Mouse (Mus musculus) lung, postnatal 0 days (tissue): ENCODE data around the gene A930018P22Rik. TPM values are rescaled to one million over a fixed set of nuclear protein-coding genes. Genes with fewer than 3 reads are reported as not detected.

Experiments used
- ATAC-seq: fragments of 200-750 bp; cut with Nextera tagmentation; 2 replicates; pipeline ENCODE4 v1.8.0; 2017; ENCODE audit warnings: moderate library complexity
- DNase-seq: peaks from one replicate; pipeline ENCODE4 v3.0.0-alpha.2; 2016; ENCODE audit warnings: low spot score
- H3K27ac ChIP-seq: fragments of 300-500 bp; sonication (generic); 2 replicates; pipeline ENCODE4 v1.5.1; 2014; ENCODE audit warnings: antibody characterized with exemption, mild to moderate bottlenecking, low read length, mixed read lengths
- H3K27me3 ChIP-seq: fragments of 300-500 bp; sonication (generic); replicated peaks from 2 replicates; pipeline ENCODE4 v1.6.1; 2014; ENCODE audit warnings: low read length, mixed read lengths; ENCODE audit not compliant: insufficient read depth
- H3K36me3 ChIP-seq: fragments of 300-500 bp; sonication (generic); 2 replicates; pipeline ENCODE4 v1.6.1; 2014; ENCODE audit warnings: low read length, mixed read lengths; ENCODE audit not compliant: insufficient read depth
- H3K4me1 ChIP-seq: fragments of 300-500 bp; sonication (generic); 2 replicates; pipeline ENCODE4 v1.6.1; 2014; ENCODE audit warnings: antibody characterized with exemption, low read depth, low read length, mixed read lengths; ENCODE audit not compliant: insufficient read depth
- H3K4me2 ChIP-seq: fragments of 300-500 bp; sonication (generic); replicated peaks from 2 replicates; pipeline ENCODE4 v1.6.1; 2014; ENCODE audit warnings: low read depth, mild to moderate bottlenecking, low read length, moderate library complexity, mixed read lengths
- H3K4me3 ChIP-seq: fragments of 300-500 bp; sonication (generic); 2 replicates; pipeline ENCODE4 v1.5.1; 2014; ENCODE audit warnings: low read depth, low read length
- H3K9ac ChIP-seq: fragments of 300-500 bp; sonication (generic); replicated peaks from 2 replicates; pipeline ENCODE4 v1.6.1; 2014; ENCODE audit warnings: low read depth, mild to moderate bottlenecking
- H3K9me3 ChIP-seq: fragments of 300-500 bp; sonication (generic); 2 replicates; pipeline ENCODE4 v1.6.1; 2016; ENCODE audit warnings: low read length, mixed read lengths
- CTCF ChIP-seq: IDR thresholded peaks from 2 replicates; pipeline ENCODE4 v1.5.1; 2016; ENCODE audit warnings: antibody characterized with exemption, mild to moderate bottlenecking
- EP300 ChIP-seq: IDR thresholded peaks from 2 replicates; pipeline ENCODE4 v1.6.1; 2016; ENCODE audit warnings: antibody characterized with exemption, mild to moderate bottlenecking, control low read depth
- WGBS: fragments of 180-500 bp; shearing (Covaris S2); extraction: QIAGEN DNeasy Blood & Tissue Kit; methylation state at CpG from one replicate; pipeline ENCODE4 v1.1.7; 2014; 5-methylcytosine and 5-hydroxymethylcytosine counted together
- polyA plus RNA-seq: library from polyadenylated mRNA; unstranded; fragments of >200 nt; fragmentation: Nextera tagmentation; extraction: Ambion mirVana; gene quantifications from 2 replicates; pipeline ENCODE4 v1.2.1, GENCODE M21; 2015

A930018P22Rik gene
- polyA plus RNA-seq, 1 experiment from 2014 or later, result 0.14 TPM

DNA sequence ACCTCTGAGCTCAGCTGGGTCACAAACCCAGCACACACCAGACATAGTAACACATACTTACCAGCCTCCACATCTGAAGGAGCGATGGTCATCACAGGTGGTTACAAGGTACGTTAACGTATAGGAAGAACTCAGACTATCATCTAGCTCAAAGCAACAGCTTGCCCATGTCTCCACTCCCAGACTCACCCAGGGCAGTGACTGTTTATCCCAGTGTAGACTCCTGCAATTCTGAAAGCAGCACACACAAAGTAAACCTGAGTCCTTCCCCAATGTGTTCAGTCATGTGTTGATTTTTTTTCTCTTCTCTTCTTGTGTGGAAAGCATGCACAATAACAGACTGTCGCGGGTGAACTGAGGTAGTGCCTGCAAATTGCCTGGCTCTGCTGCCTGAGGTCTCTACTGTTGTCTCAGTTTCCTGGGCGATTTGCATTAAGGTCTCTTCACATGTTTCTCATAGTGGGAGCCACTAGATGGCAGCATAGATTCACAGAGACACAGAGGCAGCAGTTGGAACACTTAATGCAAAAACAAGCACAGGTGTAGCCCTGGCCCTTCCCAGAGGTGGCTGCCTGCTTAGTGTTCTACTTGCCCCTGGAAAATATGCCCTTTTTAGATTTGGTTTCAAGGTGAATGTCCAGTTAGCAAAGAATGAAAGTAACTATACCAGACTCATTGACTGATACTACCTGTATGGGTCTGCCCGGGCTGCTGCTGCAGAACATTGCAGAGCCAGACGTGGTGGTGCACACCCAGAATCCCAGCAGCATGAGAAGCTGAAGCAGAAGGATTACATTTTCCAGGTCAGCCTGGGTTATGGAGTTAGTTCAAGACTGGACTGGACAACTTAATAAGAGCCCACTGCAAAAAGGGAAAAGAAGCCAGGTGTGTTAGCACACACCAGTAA is 11.8 kb downstream of the A930018P22Rik start:
- ATAC-seq (peak; percentile 48), DNase-seq (peak; percentile 84)
- Histone ChIP-seq H3K9me3 (no peaks in the 10 kb centered on the region), H3K4me3 (no peak overlapping the region), H3K27me3 (no peaks in the 10 kb centered on the region), H3K36me3 (no peaks in the 10 kb centered on the region), H3K4me1 (no peaks in the 10 kb centered on the region), H3K27ac (no peak overlapping the region), H3K9ac (no peak overlapping the region), H3K4me2 (no peak overlapping the region)
- WGBS, result 43% methylated on average over 8 of the region's 8 CpGs
- peak; percentile 95 for TF ChIP-seq CTCF
- no peak for TF ChIP-seq EP300

DNA sequence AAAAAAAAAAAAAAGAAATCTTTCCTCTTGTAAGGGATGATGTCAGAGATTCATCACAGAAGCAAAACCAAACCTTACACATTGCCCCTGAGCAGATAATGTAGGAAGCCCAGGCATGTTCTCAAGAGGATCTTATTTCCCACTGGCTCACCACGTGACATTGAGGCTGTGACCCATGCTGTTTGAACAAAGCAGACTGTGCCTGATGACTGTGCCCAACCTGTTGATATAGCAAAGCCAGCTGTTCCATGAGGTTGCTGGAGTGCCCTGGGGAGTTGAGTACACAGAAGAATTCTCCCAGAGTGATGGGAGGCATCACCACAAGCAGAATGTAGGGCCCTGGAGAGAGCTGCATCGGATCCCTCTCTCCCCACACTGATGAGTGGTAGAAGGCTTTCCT is 13.4 kb downstream of the A930018P22Rik start:
- Histone ChIP-seq H3K4me1 (no peaks in the 10 kb centered on the region), H3K27ac (no peak overlapping the region), H3K4me3 (no peak overlapping the region), H3K27me3 (no peaks in the 10 kb centered on the region), H3K4me2 (no peak overlapping the region), H3K36me3 (no peaks in the 10 kb centered on the region), H3K9ac (no peak overlapping the region), H3K9me3 (no peaks in the 10 kb centered on the region)
- TF ChIP-seq EP300 (no peak), CTCF (no peak)
- ATAC-seq (no peak), DNase-seq (no peak)
- 41% methylated on average over 2 of the region's 2 CpGs for WGBS

GRCm38 (mm10) chr2:104142140-104142539 is 19.6 kb downstream of the A930018P22Rik start:
- WGBS, result 82% methylated on average over 8 of the region's 8 CpGs
- H3K36me3 ChIP-seq, result no peaks in the 10 kb centered on the region
- no peaks in the 10 kb centered on the region for H3K4me1 ChIP-seq
- no peak overlapping the region for H3K4me3 ChIP-seq
- no peak overlapping the region for H3K4me2 ChIP-seq
- ATAC-seq (no peak), DNase-seq (no peak)
- no peaks in the 10 kb centered on the region for H3K9me3 ChIP-seq
- TF ChIP-seq CTCF, result no peak
- no peak for TF ChIP-seq EP300
- H3K9ac ChIP-seq, result no peak overlapping the region
- no peak overlapping the region for H3K27ac ChIP-seq
- H3K27me3 ChIP-seq, result no peaks in the 10 kb centered on the region

GRCm38 (mm10) chr2:104144004-104144403 is 21.4 kb downstream of the A930018P22Rik start:
- Histone ChIP-seq H3K36me3 (no peaks in the 10 kb centered on the region), H3K27ac (no peak overlapping the region), H3K9ac (no peak overlapping the region), H3K4me2 (no peak overlapping the region), H3K27me3 (no peaks in the 10 kb centered on the region), H3K4me3 (no peak overlapping the region), H3K4me1 (no peaks in the 10 kb centered on the region), H3K9me3 (no peaks in the 10 kb centered on the region)
- DNase-seq (no peak), ATAC-seq (no peak)
- WGBS, result 84% methylated on average over 12 of the region's 12 CpGs
- TF ChIP-seq CTCF, result no peak

- ATAC-seq, result no peak; the same call in 1 of the 2 replicates
- Histone ChIP-seq H3K4me1 (no peaks in the 10 kb centered on the region), H3K9me3 (no peaks in the 10 kb centered on the region), H3K4me2 (no peak overlapping the region), H3K27me3 (no peaks in the 10 kb centered on the region), H3K27ac (no peak overlapping the region), H3K36me3 (no peaks in the 10 kb centered on the region), H3K4me3 (no peak overlapping the region), H3K9ac (no peak overlapping the region)
- TF ChIP-seq EP300, result no peak
- TF ChIP-seq CTCF, result peak; percentile 30; the same call in 1 of the 2 replicates
- peak; percentile 54 for DNase-seq
- 48% methylated on average over 1 of the region's 1 CpGs for WGBS
Measured at GRCm38 (mm10) chr2:104145983-104146382, 23.4 kb downstream of the A930018P22Rik start.

GRCm38 (mm10) chr2:104147910-104148561 is 25.5 kb downstream of the A930018P22Rik start:
- no peaks in the 10 kb centered on the region for H3K9me3 ChIP-seq
- 71% methylated on average over 4 of the region's 4 CpGs for WGBS
- DNase-seq (no peak), ATAC-seq (no peak)
- no peak overlapping the region for H3K27ac ChIP-seq
- H3K36me3 ChIP-seq, result no peaks in the 10 kb centered on the region
- no peak overlapping the region for H3K4me3 ChIP-seq
- H3K4me1 ChIP-seq, result no peaks in the 10 kb centered on the region
- no peak for TF ChIP-seq CTCF
- no peak for TF ChIP-seq EP300
- H3K9ac ChIP-seq, result no peak overlapping the region
- no peak overlapping the region for H3K4me2 ChIP-seq
- H3K27me3 ChIP-seq, result no peaks in the 10 kb centered on the region
